Mouse (Mus musculus): Measurements from ENCODE around the gene Icam1.

Icam1 gene

GRCm38 (mm10) chr9:21015571-21016130 is at the start of gene Icam1:
Gene Icam1 (plus strand): TSS chr9:21015985.
- no peak for DNase-seq

- DNase-seq, result no peak
These were observed 49.8 kb upstream of the Icam1 start for GRCm38 (mm10) chr9:20966008-20966407.

- no peak for DNase-seq
These were observed 49.0 kb upstream of the Icam1 start for GRCm38 (mm10) chr9:20966747-20967146.

- peak; percentile 14 for DNase-seq
These were observed 44.0 kb upstream of the Icam1 start for GRCm38 (mm10) chr9:20971751-20972140.

GRCm38 (mm10) chr9:20972141-20972992 is 43.4 kb upstream of the Icam1 start:
- DNase-seq, result peak; percentile 70

- DNase-seq, result no peak
These were observed 42.6 kb upstream of the Icam1 start for GRCm38 (mm10) chr9:20973001-20973681.

- DNase-seq, result no peak
These were observed 42.1 kb upstream of the Icam1 start for GRCm38 (mm10) chr9:20973682-20974075.

- DNase-seq, result peak; percentile 22
These were observed 40.2 kb upstream of the Icam1 start for GRCm38 (mm10) chr9:20975431-20976215.

- peak; percentile 63 for DNase-seq
These were observed 39.4 kb upstream of the Icam1 start, which contains the start of gene S1pr2 for GRCm38 (mm10) chr9:20976216-20976960. Gene S1pr2 (minus strand): TSS chr9:20976781.

GRCm38 (mm10) chr9:20976961-20977689 is 38.7 kb upstream of the Icam1 start:
- DNase-seq, result no peak

- no peak for DNase-seq
These were observed 37.2 kb upstream of the Icam1 start for GRCm38 (mm10) chr9:20978409-20979095.

- no peak for DNase-seq
These were observed 36.6 kb upstream of the Icam1 start for GRCm38 (mm10) chr9:20979181-20979580.

GRCm38 (mm10) chr9:20979769-20980168 is 36.0 kb upstream of the Icam1 start:
- DNase-seq, result no peak

- no peak for DNase-seq
These were observed 33.6 kb upstream of the Icam1 start for GRCm38 (mm10) chr9:20982171-20982570.

- no peak for DNase-seq
These were observed 32.6 kb upstream of the Icam1 start for GRCm38 (mm10) chr9:20983169-20983568.

GRCm38 (mm10) chr9:20986952-20987686 is 28.7 kb upstream of the Icam1 start:
- DNase-seq, result no peak

- no peak for DNase-seq
These were observed 27.8 kb upstream of the Icam1 start for GRCm38 (mm10) chr9:20987953-20988352.

- no peak for DNase-seq
These were observed 24.9 kb upstream of the Icam1 start for GRCm38 (mm10) chr9:20990861-20991260.

- DNase-seq, result no peak
These were observed 24.2 kb upstream of the Icam1 start for GRCm38 (mm10) chr9:20991587-20991986.
